Mouse (Mus musculus) layer of hippocampus, adult 2 months (tissue): ENCODE results near the gene Stk33. TPM values are rescaled to one million over a fixed set of nuclear protein-coding genes. Genes with fewer than 3 reads are reported as not detected.
"Not testable (repeated sequence)": the region's sequence is repeated elsewhere in the genome, so short reads cannot be mapped to it uniquely, and the experiment has no call there.

Experiments
- DNase-seq, 2 experiments: peaks; one replicate each; pipeline ENCODE4 v3.0.0; 2022; ENCODE audit warnings: low spot score in 2 of 2
- H3K27ac ChIP-seq: fragments of 200-600 bp; 2 replicates; pipeline ENCODE4 v1.8.1; 2022
- H3K4me3 ChIP-seq: fragments of 200-600 bp; 2 replicates; pipeline ENCODE4 v1.8.1; 2022; ENCODE audit warnings: mild to moderate bottlenecking
- CTCF ChIP-seq: fragments of 200-600 bp; conservative IDR thresholded peaks from 2 replicates; pipeline ENCODE4 v1.8.1; 2022; ENCODE audit warnings: antibody characterized with exemption, mild to moderate bottlenecking, moderate library complexity
- total RNA-seq, 2 experiments: library from RNA; stranded (reverse); gene quantifications; 2 replicates each; pipeline ENCODE4 v1.2.3; 2021

The Stk33 gene
- total RNA-seq, 2 experiments from 2014 or later: 1.2 to 1.3 TPM

- no peak for TF ChIP-seq CTCF
- H3K27ac ChIP-seq: no peak overlapping the region
- no peak overlapping the region for H3K4me3 ChIP-seq
- DNase-seq: no peak
These were observed 3.9 kb upstream of the Stk33 start for GRCm38 (mm10) chr7:109442739-109443138.

- H3K4me3 ChIP-seq: no peak overlapping the region
- no peak for DNase-seq
- TF ChIP-seq CTCF: peak; percentile 40
- H3K27ac ChIP-seq: no peak overlapping the region
These were observed 1.9 kb upstream of the Stk33 start for GRCm38 (mm10) chr7:109440697-109441269.

- H3K27ac ChIP-seq: no peak overlapping the region
- peak; percentile 89 for TF ChIP-seq CTCF
- DNase-seq: no peak
- H3K4me3 ChIP-seq: no peak overlapping the region
These were observed 14.3 kb downstream of the Stk33 start for GRCm38 (mm10) chr7:109424422-109425159.

GRCm38 (mm10) chr7:109422803-109423202 lies 16.1 kb downstream of the Stk33 start:
- TF ChIP-seq CTCF: no peak
- Histone ChIP-seq H3K4me3 (no peak overlapping the region), H3K27ac (no peak overlapping the region)
- no peak for DNase-seq

GRCm38 (mm10) chr7:109405491-109405890 lies 33.4 kb downstream of the Stk33 start:
- DNase-seq: peak in 1 of 2 experiments; percentile 36
- no peak overlapping the region for H3K27ac ChIP-seq
- no peak for TF ChIP-seq CTCF

GRCm38 (mm10) chr7:109399299-109399698 lies 39.6 kb downstream of the Stk33 start:
- Histone ChIP-seq H3K27ac (no peak overlapping the region), H3K4me3 (no peak overlapping the region)
- TF ChIP-seq CTCF: no peak
- DNase-seq: peak; percentile 6 to 30

More at GRCm38 (mm10) chr7:109405491-109405890, 33.4 kb downstream of the Stk33 start:
- H3K4me3 ChIP-seq: no peak overlapping the region

- H3K27ac ChIP-seq: no peak overlapping the region
- no peak for DNase-seq
- TF ChIP-seq CTCF: no peak
These were observed 57.8 kb downstream of the Stk33 start for GRCm38 (mm10) chr7:109381131-109381530.

GRCm38 (mm10) chr7:109373556-109373955 lies 65.3 kb downstream of the Stk33 start:
- not testable (repeated sequence) for DNase-seq, H3K27ac ChIP-seq

More at GRCm38 (mm10) chr7:109381131-109381530, 57.8 kb downstream of the Stk33 start:
- H3K4me3 ChIP-seq: no peak overlapping the region

GRCm38 (mm10) chr7:109358435-109359187 lies 80.3 kb downstream of the Stk33 start:
- Histone ChIP-seq H3K4me3 (no peak overlapping the region), H3K27ac (no peak overlapping the region)
- no peak for DNase-seq
- TF ChIP-seq CTCF: no peak

More at GRCm38 (mm10) chr7:109373556-109373955, 65.3 kb downstream of the Stk33 start:
- H3K4me3 ChIP-seq: not testable (repeated sequence)

- H3K27ac ChIP-seq: no peak overlapping the region
- DNase-seq: no peak
- no peak overlapping the region for H3K4me3 ChIP-seq
- TF ChIP-seq CTCF: no peak
These were observed 81.0 kb downstream of the Stk33 start for GRCm38 (mm10) chr7:109357877-109358276.

- Histone ChIP-seq H3K4me3 (no peak overlapping the region), H3K27ac (no peak overlapping the region)
- no peak for DNase-seq
- TF ChIP-seq CTCF: no peak
These were observed 91.6 kb downstream of the Stk33 start for GRCm38 (mm10) chr7:109347241-109347640.

GRCm38 (mm10) chr7:109331722-109332121 lies 107.2 kb downstream of the Stk33 start:
- DNase-seq: no peak

GRCm38 (mm10) chr7:109328772-109329171 lies 110.1 kb downstream of the Stk33 start:
- Histone ChIP-seq H3K4me3 (no peak overlapping the region), H3K27ac (no peak overlapping the region)
- DNase-seq: no peak
- TF ChIP-seq CTCF: no peak

More at GRCm38 (mm10) chr7:109331722-109332121, 107.2 kb downstream of the Stk33 start:
- H3K4me3 ChIP-seq: no peak overlapping the region
- H3K27ac ChIP-seq: no peak overlapping the region
- no peak for TF ChIP-seq CTCF
